Mouse (Mus musculus) spleen, adult 2 months (tissue): ENCODE data around the gene Slc25a14.

Experiments used
- CTCF ChIP-seq: fragments of 200-500 bp; IDR thresholded peaks from 2 replicates; pipeline ENCODE4 v1.5.1; 2011; ENCODE audit warnings: mild to moderate bottlenecking, inconsistent platforms; ENCODE audit not compliant: insufficient read depth, insufficient read length, insufficient replicate concordance; ENCODE audit errors: extremely low read depth
- POLR2A ChIP-seq: fragments of 200-500 bp; IDR thresholded peaks from 2 replicates; pipeline ENCODE4 v1.6.1; 2011; ENCODE audit warnings: low read depth, low read length, inconsistent platforms

GRCm38 (mm10) chrX:48593721-48594098 lies 29.5 kb upstream of the Slc25a14 start:
- no peak for TF ChIP-seq CTCF
- no peak for TF ChIP-seq POLR2A
